Mouse (Mus musculus): ENCODE results near the gene Rxfp4. TPM values are rescaled to one million over a fixed set of nuclear protein-coding genes. Genes with fewer than 3 reads are reported as not detected.
A peak's percentile ranks its signal among the peaks of the same experiment; 100 is the strongest.

The Rxfp4 gene
- polyA plus RNA-seq, 1 experiment from 2014 or later: not detected

DNA sequence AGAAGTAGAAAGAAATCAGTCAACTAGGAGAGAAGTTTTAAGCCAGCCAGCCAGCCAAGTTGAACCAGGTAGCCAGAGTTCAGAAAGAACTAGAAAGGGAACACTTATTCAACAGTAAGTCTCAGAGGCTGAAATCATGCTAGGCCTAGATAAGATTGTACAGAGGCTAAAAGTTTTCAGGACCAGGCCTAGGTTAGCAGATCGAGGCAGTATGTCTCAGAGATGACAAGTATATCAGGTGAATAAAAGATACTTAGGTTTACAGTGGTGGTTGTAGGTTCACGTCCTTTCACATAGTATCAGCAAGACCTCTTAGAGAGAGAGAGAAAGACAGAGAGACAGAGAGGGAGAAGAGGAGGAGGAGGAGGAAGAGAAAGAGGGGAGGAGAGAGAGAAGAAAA lies 30.9 kb upstream of the Rxfp4 start:
- no peak overlapping the region for H3K9ac ChIP-seq
- 89% methylated on average over 2 of the region's 2 CpGs for WGBS
- no peaks in the 10 kb centered on the region for H3K27me3 ChIP-seq
- H3K36me3 ChIP-seq: peaks cover 16% of the 10 kb centered on the region
- H3K27ac ChIP-seq: no peak overlapping the region
- no peaks in the 10 kb centered on the region for H3K9me3 ChIP-seq (replicated peaks)
- no peak overlapping the region for H3K4me3 ChIP-seq (replicated peaks)
- no peak for ATAC-seq (replicated peaks; ENCODE audit: low FRiP score)
- peaks cover 21% of the 10 kb centered on the region for H3K4me1 ChIP-seq
- no peak overlapping the region for H3K4me2 ChIP-seq

GRCm38 (mm10) chr3:88677399-88677798 lies 24.5 kb upstream of the Rxfp4 start:
- no peaks in the 10 kb centered on the region for H3K9me3 ChIP-seq (replicated peaks)
- H3K27me3 ChIP-seq: no peaks in the 10 kb centered on the region
- no peak overlapping the region for H3K27ac ChIP-seq
- peaks cover 3% of the 10 kb centered on the region; the same call in 1 of the 2 replicates for H3K4me1 ChIP-seq
- H3K4me2 ChIP-seq: peak overlapping the region; percentile 66
- 0 out of 2 replicates have a peak overlapping the region, but pooled peaks have one; percentile 34 for H3K9ac ChIP-seq
- ATAC-seq (replicated peaks; ENCODE audit: low FRiP score): peak; percentile 60; the same call in 1 of the 2 replicates
- 10% methylated on average over 11 of the region's 11 CpGs for WGBS
- H3K4me3 ChIP-seq (replicated peaks): peak overlapping the region; percentile 35
- H3K36me3 ChIP-seq: no peaks in the 10 kb centered on the region

GRCm38 (mm10) chr3:88664095-88664494 lies 11.2 kb upstream of the Rxfp4 start:
- no peaks in the 10 kb centered on the region for H3K27me3 ChIP-seq
- H3K4me2 ChIP-seq: no peak overlapping the region
- H3K27ac ChIP-seq: no peak overlapping the region
- no peak for ATAC-seq (replicated peaks; ENCODE audit: low FRiP score)
- H3K9ac ChIP-seq: no peak overlapping the region
- H3K9me3 ChIP-seq (replicated peaks): no peaks in the 10 kb centered on the region
- H3K4me3 ChIP-seq (replicated peaks): no peak overlapping the region
- no peaks in the 10 kb centered on the region for H3K36me3 ChIP-seq
- WGBS: 72% methylated on average over 4 of the region's 4 CpGs
- H3K4me1 ChIP-seq: no peaks in the 10 kb centered on the region

DNA sequence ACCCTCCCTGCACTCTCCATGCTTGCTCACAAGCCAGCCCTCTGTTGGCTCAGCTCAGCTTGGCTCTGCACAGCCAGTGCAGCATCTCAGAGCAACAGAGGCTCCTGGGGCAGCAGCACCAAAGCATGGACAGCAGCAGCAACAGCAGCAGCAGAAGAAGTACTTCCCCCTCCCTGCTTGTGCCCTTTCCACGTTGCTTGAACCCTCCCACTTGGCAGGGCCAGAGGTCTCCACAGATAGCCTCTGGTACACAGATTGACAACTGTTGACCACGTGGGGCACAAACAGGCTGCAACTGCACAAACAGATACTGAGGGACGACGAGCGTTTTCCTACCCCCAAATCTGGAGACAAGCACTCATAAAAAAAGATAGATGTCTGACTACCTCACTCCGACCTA lies 6.9 kb upstream of the Rxfp4 start:
- Histone ChIP-seq H3K36me3 (no peaks in the 10 kb centered on the region), H3K9ac (no peak overlapping the region), H3K4me3 (replicated peaks) (no peak overlapping the region), H3K27me3 (no peaks in the 10 kb centered on the region), H3K27ac (no peak overlapping the region), H3K9me3 (replicated peaks) (no peaks in the 10 kb centered on the region), H3K4me1 (peaks cover 6% of the 10 kb centered on the region; the same call in 1 of the 2 replicates), H3K4me2 (no peak overlapping the region)
- ATAC-seq (replicated peaks; ENCODE audit: low FRiP score): no peak
- WGBS: 12% methylated on average over 6 of the region's 6 CpGs

GRCm38 (mm10) chr3:88658441-88659127 lies 5.6 kb upstream of the Rxfp4 start:
- no peak for ATAC-seq (replicated peaks; ENCODE audit: low FRiP score)
- no peaks in the 10 kb centered on the region for H3K27me3 ChIP-seq

GRCm38 (mm10) chr3:88655619-88656018 lies 2.7 kb upstream of the Rxfp4 start:
- Histone ChIP-seq H3K9me3 (replicated peaks) (no peaks in the 10 kb centered on the region), H3K27ac (no peak overlapping the region), H3K27me3 (no peaks in the 10 kb centered on the region), H3K36me3 (no peaks in the 10 kb centered on the region), H3K9ac (no peak overlapping the region), H3K4me3 (replicated peaks) (no peak overlapping the region), H3K4me1 (peaks cover 16% of the 10 kb centered on the region; the same call in 1 of the 2 replicates), H3K4me2 (no peak overlapping the region)
- no peak for ATAC-seq (replicated peaks; ENCODE audit: low FRiP score)
- 71% methylated on average over 8 of the region's 8 CpGs for WGBS

More at GRCm38 (mm10) chr3:88658441-88659127, 5.6 kb upstream of the Rxfp4 start:
- H3K9ac ChIP-seq: no peak overlapping the region
- no peak overlapping the region for H3K4me2 ChIP-seq
- 64% methylated on average over 5 of the region's 5 CpGs for WGBS
- no peaks in the 10 kb centered on the region for H3K36me3 ChIP-seq
- no peak overlapping the region for H3K27ac ChIP-seq
- H3K4me1 ChIP-seq: peaks cover 10% of the 10 kb centered on the region; the same call in 1 of the 2 replicates
- no peak overlapping the region for H3K4me3 ChIP-seq (replicated peaks)
- no peaks in the 10 kb centered on the region for H3K9me3 ChIP-seq (replicated peaks)

- Histone ChIP-seq H3K36me3 (no peaks in the 10 kb centered on the region), H3K4me2 (no peak overlapping the region), H3K27me3 (no peaks in the 10 kb centered on the region), H3K4me3 (replicated peaks) (no peak overlapping the region), H3K27ac (no peak overlapping the region), H3K9ac (no peak overlapping the region), H3K4me1 (peaks cover 16% of the 10 kb centered on the region; the same call in 1 of the 2 replicates), H3K9me3 (replicated peaks) (no peaks in the 10 kb centered on the region)
- no peak; the same call in 1 of the 2 replicates for ATAC-seq (replicated peaks; ENCODE audit: low FRiP score)
- 71% methylated on average over 4 of the region's 4 CpGs for WGBS
These were observed 1.7 kb upstream of the Rxfp4 start for GRCm38 (mm10) chr3:88654621-88655020.

DNA sequence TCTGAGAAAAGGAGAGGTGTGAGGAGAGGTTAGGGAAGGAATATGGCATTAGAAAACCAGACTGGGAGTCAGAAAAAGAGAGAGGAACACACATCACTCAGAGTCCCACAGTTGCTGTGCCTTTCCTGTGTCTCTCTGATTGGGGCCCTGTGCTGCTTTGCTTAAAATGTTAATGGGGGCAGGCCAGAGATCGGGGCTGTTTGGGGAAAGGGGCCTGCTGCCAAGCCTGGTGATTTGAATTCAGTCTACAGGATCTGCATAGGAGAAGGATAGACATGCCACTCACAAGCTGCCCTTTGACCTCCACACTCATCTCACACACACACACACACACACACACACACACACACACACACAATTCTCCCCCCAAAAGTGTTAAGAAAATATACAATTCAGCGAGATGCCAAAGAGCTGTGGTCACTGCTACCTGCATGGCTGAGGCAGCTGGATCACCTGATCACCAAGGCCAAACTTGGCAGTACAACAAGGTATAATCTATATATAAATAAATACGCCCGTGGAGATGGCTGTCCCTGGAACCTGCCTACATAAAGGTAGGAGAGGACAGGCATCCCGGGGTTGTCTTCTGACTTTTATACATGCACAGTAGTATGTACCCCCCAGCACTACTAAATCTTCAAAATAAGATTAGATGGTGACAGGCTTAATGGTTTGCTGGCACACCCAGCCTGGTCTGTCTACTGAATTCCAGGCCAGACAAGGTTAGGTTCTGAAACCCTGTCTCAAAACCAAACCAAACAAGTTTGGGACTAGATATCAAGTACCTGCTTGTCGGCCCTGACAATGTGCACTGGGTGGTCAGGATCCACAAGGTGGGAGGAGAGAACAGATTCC lies 801 bp upstream of the Rxfp4 start:
- H3K9me3 ChIP-seq (replicated peaks): no peaks in the 10 kb centered on the region
- no peaks in the 10 kb centered on the region; the same call in 1 of the 2 replicates for H3K36me3 ChIP-seq
- no peak overlapping the region for H3K9ac ChIP-seq
- no peaks in the 10 kb centered on the region for H3K27me3 ChIP-seq
- ATAC-seq (replicated peaks; ENCODE audit: low FRiP score): no peak
- 79% methylated on average over 6 of the region's 6 CpGs for whole genome bisulfite sequencing
- peaks cover 16% of the 10 kb centered on the region; the same call in 1 of the 2 replicates for H3K4me1 ChIP-seq
- no peak overlapping the region for H3K27ac ChIP-seq
- no peak overlapping the region for H3K4me3 ChIP-seq (replicated peaks)
- H3K4me2 ChIP-seq: no peak overlapping the region

DNA sequence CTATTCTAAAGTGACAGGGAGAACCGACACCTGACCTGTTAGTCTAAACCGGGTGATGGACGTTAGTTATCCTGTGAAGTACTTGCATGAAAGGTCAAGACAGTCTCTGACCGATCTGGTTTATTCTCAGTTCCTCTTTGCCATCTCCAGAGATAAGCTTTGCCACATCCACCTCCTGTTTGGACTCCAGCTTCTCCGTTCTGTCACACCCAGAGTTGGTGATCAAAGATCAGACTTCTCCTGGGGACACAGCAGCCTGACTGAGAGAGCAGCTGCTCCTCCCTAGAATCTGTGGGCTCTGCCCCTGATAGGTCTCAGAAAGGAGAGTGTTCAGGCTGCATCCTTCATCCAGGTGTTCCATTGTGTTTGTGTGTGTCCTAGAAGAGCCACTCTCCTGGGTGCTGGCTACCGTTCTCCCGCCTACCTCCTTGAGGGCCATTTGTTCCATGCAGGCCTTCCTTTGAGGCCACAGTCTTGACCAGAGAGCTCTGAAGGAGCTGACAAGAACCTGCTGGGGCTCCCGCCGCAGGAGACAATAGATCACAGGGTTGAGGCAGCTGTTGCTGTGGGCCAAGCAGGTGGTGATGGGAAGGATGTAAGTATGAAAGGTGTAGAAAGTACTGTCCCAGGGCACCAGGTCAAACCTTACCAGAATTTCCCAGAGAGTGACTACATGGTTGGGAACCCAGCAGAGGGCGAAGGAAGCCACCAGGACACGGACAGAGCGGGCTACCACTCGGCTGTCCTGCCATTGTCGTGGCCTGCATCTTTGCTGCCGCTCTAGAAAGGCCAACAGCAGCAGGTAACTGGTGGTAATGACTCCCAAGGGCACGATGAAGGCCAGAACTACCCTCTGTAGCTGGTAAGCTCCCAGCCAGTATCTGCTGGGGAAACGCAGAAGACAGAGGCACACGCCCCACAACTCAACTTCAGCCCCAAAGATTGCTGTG lies 998 bp downstream of the Rxfp4 start:
- peaks cover 16% of the 10 kb centered on the region; the same call in 1 of the 2 replicates for H3K4me1 ChIP-seq
- no peaks in the 10 kb centered on the region for H3K9me3 ChIP-seq (replicated peaks)
- 71% methylated on average over 18 of the region's 18 CpGs for WGBS
- H3K9ac ChIP-seq: no peak overlapping the region
- no peak overlapping the region for H3K4me3 ChIP-seq (replicated peaks)
- H3K27ac ChIP-seq: no peak overlapping the region
- no peak overlapping the region for H3K4me2 ChIP-seq
- H3K36me3 ChIP-seq: peaks cover 18% of the 10 kb centered on the region
- H3K27me3 ChIP-seq: no peaks in the 10 kb centered on the region
- ATAC-seq (replicated peaks; ENCODE audit: low FRiP score): no peak

GRCm38 (mm10) chr3:88650713-88651504 lies 2.0 kb downstream of the Rxfp4 start:
- no peak overlapping the region for H3K4me3 ChIP-seq (replicated peaks)
- no peak overlapping the region for H3K27ac ChIP-seq
- H3K4me2 ChIP-seq: no peak overlapping the region
- peaks cover 16% of the 10 kb centered on the region; the same call in 1 of the 2 replicates for H3K4me1 ChIP-seq
- no peaks in the 10 kb centered on the region for H3K27me3 ChIP-seq
- H3K36me3 ChIP-seq: peaks cover 28% of the 10 kb centered on the region
- H3K9ac ChIP-seq: no peak overlapping the region
- 68% methylated on average over 13 of the region's 13 CpGs for WGBS
- no peak for ATAC-seq (replicated peaks; ENCODE audit: low FRiP score)
- no peaks in the 10 kb centered on the region for H3K9me3 ChIP-seq (replicated peaks)

DNA sequence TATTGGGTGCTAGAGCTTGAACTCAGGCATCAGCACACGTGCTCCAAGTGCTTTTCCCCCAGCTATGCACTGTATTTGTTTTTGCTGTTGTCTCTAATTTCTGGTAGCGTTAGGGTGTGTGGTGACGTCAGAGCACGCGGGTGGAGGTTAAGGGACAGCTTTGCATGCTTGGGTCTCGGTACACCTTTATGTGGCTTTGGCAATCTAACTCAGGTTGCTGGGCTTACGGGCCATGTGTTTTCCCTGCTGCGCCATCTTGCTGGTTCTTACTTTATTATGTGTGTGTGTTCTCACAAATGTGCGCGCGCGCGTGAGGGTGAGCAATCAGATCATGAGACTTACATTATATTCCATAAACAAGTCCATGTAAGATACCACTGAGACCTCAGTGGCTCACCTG lies 3.0 kb downstream of the Rxfp4 start:
- H3K4me2 ChIP-seq: no peak overlapping the region
- H3K9ac ChIP-seq: no peak overlapping the region
- 94% methylated on average over 13 of the region's 13 CpGs for WGBS

More for the DNA sequence above, 3.0 kb downstream of the Rxfp4 start:
- Histone ChIP-seq H3K4me3 (replicated peaks) (no peak overlapping the region), H3K36me3 (peaks cover 38% of the 10 kb centered on the region), H3K27ac (no peak overlapping the region), H3K9me3 (replicated peaks) (no peaks in the 10 kb centered on the region), H3K4me1 (peaks cover 12% of the 10 kb centered on the region; the same call in 1 of the 2 replicates), H3K27me3 (no peaks in the 10 kb centered on the region)
- no peak for ATAC-seq (replicated peaks; ENCODE audit: low FRiP score)

All from kidney, embryonic 15.5 days (tissue).